Mouse (Mus musculus): Measurements from ENCODE around the gene Aprt. TPM values are rescaled to one million over a fixed set of nuclear protein-coding genes. Genes with fewer than 3 reads are reported as not detected.

Aprt gene
- polyA plus RNA-seq, 1 experiment from 2014 or later, result 187 TPM

- H3K4me1 ChIP-seq (replicated peaks), result peaks cover 80% of the 10 kb centered on the region
- WGBS (ENCODE audit: insufficient replicate concordance), result 46% methylated on average over 3 of the region's 3 CpGs
Observed at GRCm38 (mm10) chr8:122548891-122549439, 27.7 kb downstream of the Aprt start.

DNA sequence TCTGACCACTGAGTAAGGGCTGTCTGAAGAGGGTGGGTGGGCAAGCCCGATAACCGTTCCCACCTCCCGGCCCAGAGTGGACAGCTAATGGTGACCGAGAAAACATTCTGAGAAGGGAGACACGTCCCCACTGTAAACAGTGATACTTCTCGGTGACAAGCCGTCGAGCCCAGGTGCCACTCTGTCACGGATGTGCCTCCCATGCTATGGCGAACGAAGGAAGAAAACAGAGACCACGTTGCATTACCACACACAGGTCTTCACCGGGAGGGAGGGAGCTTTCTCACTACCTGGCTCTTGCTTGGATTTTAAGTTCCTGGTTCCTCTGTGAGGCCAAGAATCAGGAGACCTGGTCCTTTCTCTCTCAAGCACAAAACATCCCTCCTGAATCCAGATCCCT lies 28.4 kb downstream of the Aprt start:
- H3K9ac ChIP-seq, result peak overlapping the region; percentile 97
- ATAC-seq (ENCODE audit: insufficient read depth), result no peak
- peaks cover 80% of the 10 kb centered on the region for H3K4me1 ChIP-seq (replicated peaks)
- H3K4me2 ChIP-seq, result peak overlapping the region; percentile 96
- H3K27me3 ChIP-seq, result no peaks in the 10 kb centered on the region
- 21% methylated on average over 13 of the region's 13 CpGs for WGBS (ENCODE audit: insufficient replicate concordance)
- H3K9me3 ChIP-seq (replicated peaks), result no peaks in the 10 kb centered on the region
- peak overlapping the region; percentile 96 for H3K4me3 ChIP-seq (replicated peaks)
- H3K36me3 ChIP-seq (replicated peaks), result peaks cover 16% of the 10 kb centered on the region
- peak overlapping the region; percentile 96 for H3K27ac ChIP-seq (replicated peaks)

More at GRCm38 (mm10) chr8:122548891-122549439, 27.7 kb downstream of the Aprt start:
- Histone ChIP-seq H3K27ac (replicated peaks) (peak overlapping the region; percentile 96), H3K4me3 (replicated peaks) (peak overlapping the region; percentile 96), H3K9ac (peak overlapping the region; percentile 97), H3K9me3 (replicated peaks) (no peaks in the 10 kb centered on the region), H3K27me3 (no peaks in the 10 kb centered on the region), H3K4me2 (peak overlapping the region; percentile 96), H3K36me3 (replicated peaks) (peaks cover 10% of the 10 kb centered on the region)
- ATAC-seq (ENCODE audit: insufficient read depth), result no peak

DNA sequence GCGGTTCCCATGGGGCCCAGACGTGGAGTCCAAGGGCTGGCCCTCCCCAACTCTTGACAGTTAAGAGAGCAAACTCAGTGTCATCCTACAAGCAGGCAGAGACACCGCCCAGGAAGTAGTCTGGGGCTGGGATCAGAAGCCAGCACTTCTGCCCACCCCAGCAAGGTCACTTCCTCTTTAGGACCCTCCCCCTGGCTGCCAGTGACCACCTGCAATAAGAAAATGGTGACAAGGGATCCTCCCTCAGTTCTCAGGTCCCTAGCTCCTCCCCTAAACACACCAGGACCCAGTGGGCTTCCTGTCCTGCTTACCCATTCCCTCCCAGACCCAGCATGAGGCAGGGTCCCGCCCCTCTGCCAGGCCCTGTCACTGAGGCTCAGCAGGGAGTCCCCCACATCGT lies 28.9 kb downstream of the Aprt start:
- peak overlapping the region; percentile 96 for H3K27ac ChIP-seq (replicated peaks)
- no peaks in the 10 kb centered on the region for H3K27me3 ChIP-seq
- peaks cover 83% of the 10 kb centered on the region for H3K4me1 ChIP-seq (replicated peaks)
- H3K9ac ChIP-seq, result peak overlapping the region; percentile 97
- H3K4me3 ChIP-seq (replicated peaks), result peak overlapping the region; percentile 96
- H3K9me3 ChIP-seq (replicated peaks), result no peaks in the 10 kb centered on the region
- peak overlapping the region; percentile 96 for H3K4me2 ChIP-seq
- H3K36me3 ChIP-seq (replicated peaks), result peaks cover 22% of the 10 kb centered on the region
- ATAC-seq (ENCODE audit: insufficient read depth), result peak; percentile 63
- WGBS (ENCODE audit: insufficient replicate concordance), result 7% methylated on average over 5 of the region's 5 CpGs

- Histone ChIP-seq H3K4me3 (replicated peaks) (peak overlapping the region; percentile 96), H3K9me3 (replicated peaks) (no peaks in the 10 kb centered on the region), H3K4me2 (peak overlapping the region; percentile 96), H3K27ac (replicated peaks) (peak overlapping the region; percentile 96), H3K27me3 (no peaks in the 10 kb centered on the region), H3K36me3 (replicated peaks) (peaks cover 30% of the 10 kb centered on the region), H3K4me1 (replicated peaks) (peaks cover 89% of the 10 kb centered on the region), H3K9ac (peak overlapping the region; percentile 97)
- 49% methylated on average over 24 of the region's 24 CpGs for WGBS (ENCODE audit: insufficient replicate concordance)
- ATAC-seq (ENCODE audit: insufficient read depth), result no peak
Observed at GRCm38 (mm10) chr8:122546811-122547453, 29.8 kb downstream of the Aprt start.

GRCm38 (mm10) chr8:122546066-122546755 lies 30.5 kb downstream of the Aprt start:
- Histone ChIP-seq H3K4me1 (replicated peaks) (peaks cover 92% of the 10 kb centered on the region), H3K27me3 (no peaks in the 10 kb centered on the region), H3K36me3 (replicated peaks) (peaks cover 37% of the 10 kb centered on the region), H3K4me2 (peak overlapping the region; percentile 96), H3K4me3 (replicated peaks) (peak overlapping the region; percentile 96), H3K9me3 (replicated peaks) (no peaks in the 10 kb centered on the region), H3K9ac (peak overlapping the region; percentile 97), H3K27ac (replicated peaks) (peak overlapping the region; percentile 96)
- peak; percentile 81 for ATAC-seq (ENCODE audit: insufficient read depth)
- WGBS (ENCODE audit: insufficient replicate concordance), result 22% methylated on average over 6 of the region's 7 CpGs

GRCm38 (mm10) chr8:122544138-122544537 lies 32.6 kb downstream of the Aprt start:
- H3K4me3 ChIP-seq (replicated peaks), result no peak overlapping the region
- H3K27me3 ChIP-seq, result no peaks in the 10 kb centered on the region
- peaks cover 48% of the 10 kb centered on the region for H3K36me3 ChIP-seq (replicated peaks)
- WGBS (ENCODE audit: insufficient replicate concordance), result 76% methylated on average over 8 of the region's 8 CpGs
- no peaks in the 10 kb centered on the region for H3K9me3 ChIP-seq (replicated peaks)
- H3K27ac ChIP-seq (replicated peaks), result peak overlapping the region; percentile 96
- no peak overlapping the region for H3K4me2 ChIP-seq
- peaks cover 99% of the 10 kb centered on the region for H3K4me1 ChIP-seq (replicated peaks)
- H3K9ac ChIP-seq, result no peak overlapping the region
- no peak for ATAC-seq (ENCODE audit: insufficient read depth)

DNA sequence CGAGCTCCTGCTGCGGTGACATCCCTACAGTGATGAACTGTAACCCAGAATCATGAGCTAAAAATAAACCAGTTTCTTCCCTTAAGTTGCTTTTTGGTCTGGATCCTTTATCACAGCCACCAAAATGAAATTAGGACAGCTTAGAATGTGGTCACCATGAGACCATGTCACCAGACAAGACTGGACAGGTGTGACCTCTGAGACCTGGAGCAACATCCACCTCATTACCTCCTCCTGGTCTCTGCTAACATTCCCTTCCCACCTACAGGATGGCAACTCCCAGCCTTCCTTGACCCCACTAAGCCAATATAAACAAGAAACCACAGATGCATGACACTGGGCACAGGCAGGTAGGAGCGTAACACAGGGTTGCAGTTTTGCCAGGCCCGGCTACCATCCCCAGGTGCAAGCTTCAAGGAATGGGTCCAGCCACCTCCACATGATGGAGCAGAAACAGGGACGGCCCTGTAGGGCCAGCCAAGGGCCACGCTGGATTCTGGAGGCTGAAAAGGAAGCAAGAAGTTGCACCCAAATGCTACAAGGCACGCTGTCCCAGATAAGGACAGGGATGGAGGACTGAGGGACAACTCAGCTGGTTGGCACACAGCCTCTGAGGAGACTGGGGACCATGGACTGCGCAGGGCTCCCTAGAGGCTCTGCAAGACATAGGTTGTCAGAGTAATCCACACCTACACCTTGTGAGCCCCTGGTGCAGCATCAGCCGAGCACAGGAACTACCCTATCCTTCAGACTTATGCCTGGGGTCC lies 38.2 kb downstream of the Aprt start:
- H3K4me3 ChIP-seq (replicated peaks), result peak overlapping the region; percentile 44; the same call in 1 of the 2 replicates
- no peaks in the 10 kb centered on the region for H3K27me3 ChIP-seq
- H3K4me1 ChIP-seq (replicated peaks), result peaks cover 94% of the 10 kb centered on the region
- peak overlapping the region; percentile 97 for H3K27ac ChIP-seq (replicated peaks)
- peak overlapping the region; percentile 78 for H3K4me2 ChIP-seq
- peaks cover 47% of the 10 kb centered on the region for H3K36me3 ChIP-seq (replicated peaks)
- H3K9ac ChIP-seq, result peak overlapping the region; percentile 34
- 50% methylated on average over 9 of the region's 9 CpGs for WGBS (ENCODE audit: insufficient replicate concordance)
- H3K9me3 ChIP-seq (replicated peaks), result no peaks in the 10 kb centered on the region
- ATAC-seq (ENCODE audit: insufficient read depth), result peak; percentile 36

- H3K9ac ChIP-seq, result peak overlapping the region; percentile 62
- 28% methylated on average over 2 of the region's 2 CpGs for WGBS (ENCODE audit: insufficient replicate concordance)
- peak; percentile 91 for ATAC-seq (ENCODE audit: insufficient read depth)
- H3K4me3 ChIP-seq (replicated peaks), result peak overlapping the region; percentile 44
- peaks cover 40% of the 10 kb centered on the region for H3K36me3 ChIP-seq (replicated peaks)
- no peaks in the 10 kb centered on the region for H3K9me3 ChIP-seq (replicated peaks)
- H3K4me1 ChIP-seq (replicated peaks), result peaks cover 93% of the 10 kb centered on the region
- no peaks in the 10 kb centered on the region for H3K27me3 ChIP-seq
- H3K4me2 ChIP-seq, result peak overlapping the region; percentile 78
- peak overlapping the region; percentile 97 for H3K27ac ChIP-seq (replicated peaks)
Observed at GRCm38 (mm10) chr8:122537812-122538211, 38.9 kb downstream of the Aprt start.

DNA sequence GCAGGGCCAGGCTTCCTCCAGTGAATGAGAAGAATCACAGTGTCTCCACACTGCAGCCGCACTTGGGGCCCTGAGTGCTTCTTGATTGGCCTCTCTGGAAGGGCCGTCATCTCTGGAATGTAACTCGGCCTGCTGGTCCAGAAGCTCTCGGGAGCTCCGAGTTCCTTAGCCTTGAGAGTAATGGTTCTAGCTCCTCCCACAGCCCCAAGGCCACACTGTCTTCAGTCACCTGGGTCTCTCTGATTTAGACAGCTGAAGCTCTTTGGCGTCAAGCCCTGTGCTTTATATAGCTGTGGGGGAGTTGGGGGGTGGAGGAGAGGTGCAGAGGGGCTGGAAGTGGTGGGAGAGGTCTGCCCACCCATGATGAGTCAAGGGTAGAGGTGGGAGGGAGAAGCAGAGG lies 39.7 kb downstream of the Aprt start:
- 33% methylated on average over 6 of the region's 6 CpGs for WGBS (ENCODE audit: insufficient replicate concordance)
- Histone ChIP-seq H3K27ac (replicated peaks) (peak overlapping the region; percentile 97), H3K27me3 (no peaks in the 10 kb centered on the region), H3K36me3 (replicated peaks) (peaks cover 38% of the 10 kb centered on the region), H3K4me3 (replicated peaks) (peak overlapping the region; percentile 44), H3K9ac (peak overlapping the region; percentile 62), H3K4me1 (replicated peaks) (peaks cover 93% of the 10 kb centered on the region), H3K9me3 (replicated peaks) (no peaks in the 10 kb centered on the region), H3K4me2 (peak overlapping the region; percentile 78)
- ATAC-seq (ENCODE audit: insufficient read depth), result peak; percentile 13; the same call in 1 of the 2 replicates

- Histone ChIP-seq H3K27ac (replicated peaks) (peak overlapping the region; percentile 36), H3K4me2 (no peak overlapping the region), H3K27me3 (no peaks in the 10 kb centered on the region), H3K9me3 (replicated peaks) (no peaks in the 10 kb centered on the region), H3K36me3 (replicated peaks) (peaks cover 57% of the 10 kb centered on the region), H3K9ac (no peak overlapping the region), H3K4me3 (replicated peaks) (no peak overlapping the region), H3K4me1 (replicated peaks) (peaks cover 69% of the 10 kb centered on the region)
- no peak for ATAC-seq (ENCODE audit: insufficient read depth)
- WGBS (ENCODE audit: insufficient replicate concordance), result 77% methylated on average over 8 of the region's 8 CpGs
Observed at GRCm38 (mm10) chr8:122531312-122531711, 45.4 kb downstream of the Aprt start.

Measured in liver, embryonic 15.5 days (tissue).